Mouse (Mus musculus) limb, embryonic 14.5 days (tissue): ENCODE data around the gene D330045A20Rik. TPM values are rescaled to one million over a fixed set of nuclear protein-coding genes. Genes with fewer than 3 reads are reported as not detected.
"Not testable (repeated sequence)": the region's sequence is repeated elsewhere in the genome, so short reads cannot be mapped to it uniquely, and the experiment has no call there.

Experiments
- ATAC-seq: fragments of 200-750 bp; cut with Nextera tagmentation; 2 replicates; pipeline ENCODE4 v1.8.0; 2017; ENCODE audit warnings: low read depth, moderate number of reproducible peaks, moderate TSS enrichment; ENCODE audit not compliant: low FRiP score
- DNase-seq: peaks from one replicate; pipeline ENCODE4 v3.0.0-alpha.2; 2015; ENCODE audit warnings: low spot score
- H3K27ac ChIP-seq: fragments of 300-500 bp; sonication (generic); replicated peaks from 2 replicates; pipeline ENCODE4 v1.5.1; 2014; ENCODE audit warnings: low read depth, mild to moderate bottlenecking, low read length, moderate library complexity, mixed read lengths
- H3K27me3 ChIP-seq: fragments of 300-500 bp; sonication (generic); 2 replicates; pipeline ENCODE4 v1.6.1; 2014; ENCODE audit warnings: low read length, mixed read lengths; ENCODE audit not compliant: control insufficient read depth, insufficient read depth
- H3K36me3 ChIP-seq: fragments of 300-500 bp; sonication (generic); 2 replicates; pipeline ENCODE4 v1.6.1; 2014; ENCODE audit warnings: mild to moderate bottlenecking, low read length, moderate library complexity, mixed read lengths; ENCODE audit not compliant: control insufficient read depth, insufficient read depth
- H3K4me1 ChIP-seq: fragments of 300-500 bp; sonication (generic); 2 replicates; pipeline ENCODE4 v1.6.1; 2014; ENCODE audit warnings: antibody characterized with exemption, low read length, mixed read lengths; ENCODE audit not compliant: control insufficient read depth, insufficient read depth
- H3K4me2 ChIP-seq: fragments of 300-500 bp; sonication (generic); replicated peaks from 2 replicates; pipeline ENCODE4 v1.6.1; 2014; ENCODE audit warnings: low read depth, mild to moderate bottlenecking, low read length, moderate library complexity; ENCODE audit not compliant: severe bottlenecking
- H3K4me3 ChIP-seq: fragments of 300-500 bp; sonication (generic); replicated peaks from 2 replicates; pipeline ENCODE4 v1.5.1; 2014; ENCODE audit warnings: low read length
- H3K9ac ChIP-seq: fragments of 300-500 bp; sonication (generic); 2 replicates; pipeline ENCODE4 v1.6.1; 2014; ENCODE audit warnings: mild to moderate bottlenecking, low read depth, low read length, moderate library complexity; ENCODE audit not compliant: severe bottlenecking
- H3K9me3 ChIP-seq: fragments of 300-500 bp; sonication (generic); 2 replicates; pipeline ENCODE4 v1.6.1; 2016; ENCODE audit warnings: low read length; ENCODE audit not compliant: control insufficient read depth
- POLR2A ChIP-seq: fragments of 200-500 bp; IDR thresholded peaks from 2 replicates; pipeline ENCODE4 v1.8.0; 2012; ENCODE audit warnings: inconsistent platforms, mild to moderate bottlenecking, moderate library complexity, borderline replicate concordance; ENCODE audit not compliant: insufficient read depth, insufficient read length; ENCODE audit errors: extremely low read depth
- WGBS: fragments of 180-500 bp; shearing (Covaris S2); extraction: QIAGEN DNeasy Blood & Tissue Kit; methylation state at CpG from one replicate; pipeline ENCODE4 v1.1.7; 2014; 5-methylcytosine and 5-hydroxymethylcytosine counted together
- polyA plus RNA-seq, 2 experiments: library from polyadenylated mRNA; depleted of rRNA in 1 of 2; stranded (reverse) in 1 of 2; unstranded in 1 of 2; fragments of >200 nt; fragmentation: Nextera tagmentation in 1 of 2; extraction: Ambion mirVana in 1 of 2; gene quantifications; 2 replicates each; pipeline versions ENCODE4 v1.2.1 to v1.2.3; 2012 to 2014

Gene D330045A20Rik
- polyA plus RNA-seq, 2 experiments: 0.75 to 0.99 TPM

GRCm38 (mm10) chrX:139578649-139579278, 98.6 kb downstream of the D330045A20Rik start:
- Histone ChIP-seq H3K9ac (no peak overlapping the region), H3K27ac (no peak overlapping the region), H3K9me3 (no peaks in the 10 kb centered on the region), H3K4me1 (no peaks in the 10 kb centered on the region), H3K36me3 (no peaks in the 10 kb centered on the region), H3K27me3 (no peaks in the 10 kb centered on the region), H3K4me3 (no peak overlapping the region), H3K4me2 (no peak overlapping the region)
- no peak for TF ChIP-seq POLR2A
- ATAC-seq (no peak), DNase-seq (no peak)
- 75% methylated on average over 6 of the region's 6 CpGs for WGBS

- Histone ChIP-seq H3K36me3 (no peaks in the 10 kb centered on the region), H3K9ac (no peak overlapping the region), H3K27me3 (no peaks in the 10 kb centered on the region), H3K4me2 (no peak overlapping the region), H3K9me3 (no peaks in the 10 kb centered on the region), H3K4me3 (no peak overlapping the region), H3K27ac (no peak overlapping the region), H3K4me1 (no peaks in the 10 kb centered on the region)
- 54% methylated on average over 4 of the region's 4 CpGs for WGBS
- ATAC-seq: no peak
- DNase-seq: no peak
- no peak for TF ChIP-seq POLR2A
Observed at GRCm38 (mm10) chrX:139583616-139584015, 103.4 kb downstream of the D330045A20Rik start.

GRCm38 (mm10) chrX:139586676-139587075, 106.5 kb downstream of the D330045A20Rik start:
- not testable (repeated sequence) for H3K27ac ChIP-seq, H3K27me3 ChIP-seq, H3K4me1 ChIP-seq, H3K4me3 ChIP-seq, H3K9me3 ChIP-seq, H3K4me2 ChIP-seq, ATAC-seq, H3K36me3 ChIP-seq, DNase-seq, H3K9ac ChIP-seq
- 86% methylated on average over 2 of the region's 2 CpGs for WGBS

GRCm38 (mm10) chrX:139596404-139596803, 116.2 kb downstream of the D330045A20Rik start:
- no peak overlapping the region for H3K9ac ChIP-seq
- H3K4me2 ChIP-seq: no peak overlapping the region
- no peaks in the 10 kb centered on the region for H3K4me1 ChIP-seq
- 81% methylated on average over 6 of the region's 6 CpGs for WGBS
- no peaks in the 10 kb centered on the region for H3K36me3 ChIP-seq
- TF ChIP-seq POLR2A: no peak
- ATAC-seq (no peak), DNase-seq (no peak)
- no peaks in the 10 kb centered on the region for H3K27me3 ChIP-seq
- H3K27ac ChIP-seq: no peak overlapping the region
- H3K9me3 ChIP-seq: no peaks in the 10 kb centered on the region
- no peak overlapping the region for H3K4me3 ChIP-seq

Other genes starting within 250 kb of the D330045A20Rik start
- 0.20 and 0.25 TPM in 2 replicates for gene Trap1a, start 146.7 kb upstream of the D330045A20Rik start, polyA plus RNA-seq (2012; rRNA removed)
- not detected in 2 replicates for gene Trap1a, start 146.7 kb upstream of the D330045A20Rik start, polyA plus RNA-seq (2014; fragmentation: Nextera tagmentation; extraction: Ambion mirVana)
- gene Rnf128, start 82.9 kb downstream of the D330045A20Rik start, polyA plus RNA-seq (2012; rRNA removed): 3.0 and 3.3 TPM in 2 replicates
- 10.4 and 11.2 TPM in 2 replicates for gene Rnf128, start 82.9 kb downstream of the D330045A20Rik start, polyA plus RNA-seq (2014; fragmentation: Nextera tagmentation; extraction: Ambion mirVana)
- 8.3 and 10.0 TPM in 2 replicates for gene Tbc1d8b, start 204.6 kb downstream of the D330045A20Rik start, polyA plus RNA-seq (2012; rRNA removed)
- gene Tbc1d8b, start 204.6 kb downstream of the D330045A20Rik start, polyA plus RNA-seq (2014; fragmentation: Nextera tagmentation; extraction: Ambion mirVana): 2.5 and 2.6 TPM in 2 replicates
- not detected in 2 replicates for gene Gm15013, start 234.1 kb downstream of the D330045A20Rik start, polyA plus RNA-seq (2012; rRNA removed)
- gene Gm15013, start 234.1 kb downstream of the D330045A20Rik start, polyA plus RNA-seq (2014; fragmentation: Nextera tagmentation; extraction: Ambion mirVana): 0.25 TPM in 1 of 2 replicates, not detected in the other